Mouse (Mus musculus): ENCODE measurements around the gene Casp8. TPM values are rescaled to one million over a fixed set of nuclear protein-coding genes. Genes with fewer than 3 reads are reported as not detected.
"Not testable (repeated sequence)": the region's sequence is repeated elsewhere in the genome, so short reads cannot be mapped to it uniquely, and the experiment has no call there.

The Casp8 gene
- total RNA-seq, 2 experiments from 2014 or later: 2.5 to 3.1 TPM

GRCm38 (mm10) chr1:58890697-58891290 lies 95.6 kb downstream of the Casp8 start:
- DNase-seq; intact Hi-C loops (cut with DNase I): not testable (repeated sequence)

DNA sequence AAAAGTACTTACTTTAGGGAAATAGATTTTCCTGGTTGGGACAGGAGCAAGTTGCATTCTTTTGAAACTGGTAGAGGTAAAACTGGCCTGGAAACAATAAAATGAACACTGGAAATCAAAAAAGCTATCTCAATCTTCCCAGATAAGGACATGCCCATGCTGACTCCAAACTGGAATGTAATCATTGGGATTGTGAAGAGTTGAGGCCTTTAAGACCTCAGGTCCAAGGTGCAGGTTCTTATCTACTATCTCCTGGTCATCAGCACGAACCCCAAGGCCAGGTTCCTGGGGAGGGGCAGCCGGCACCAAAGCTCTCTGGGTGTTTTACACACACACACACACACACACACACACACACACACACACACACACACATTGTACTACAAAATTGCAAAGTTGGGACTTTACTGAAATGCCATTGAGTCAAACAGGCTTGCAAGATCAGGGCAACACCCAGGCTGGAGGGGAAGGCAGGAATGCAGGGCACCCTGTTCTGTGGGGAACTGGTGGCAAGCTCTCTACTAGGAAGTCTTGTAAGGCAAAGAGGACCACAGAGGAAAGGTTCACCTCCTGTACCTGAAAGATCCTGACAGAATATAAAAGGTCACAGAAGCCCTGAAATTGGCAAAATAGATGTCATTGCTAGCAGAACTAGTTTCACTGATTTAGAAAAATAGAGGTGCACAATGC lies 96.5 kb downstream of the Casp8 start:
- intact Hi-C loops (cut with DNase I); DNase-seq: not testable (repeated sequence)

- DNase-seq; intact Hi-C loops (cut with DNase I): not testable (repeated sequence)
Observed at GRCm38 (mm10) chr1:58892386-58892785, 97.2 kb downstream of the Casp8 start.

Other genes with a start within 250 kb of the Casp8 start
- 10 to 100 TPM in 1 of 2 experiments, 1 to 10 TPM in 1; 8.6 to 10.6 TPM for gene Fam126b, start 209.1 kb upstream of the Casp8 start, total RNA-seq (2021)
- gene Ndufb3, start 209.0 kb upstream of the Casp8 start, total RNA-seq (2021): 100 to 1,000 TPM; 154 to 170 TPM
- gene Als2cr12, start 99.4 kb upstream of the Casp8 start, total RNA-seq (2021): not detected
- 10 to 100 TPM; 34.9 to 42.3 TPM for gene Cflar, start 83.9 kb upstream of the Casp8 start, total RNA-seq (2021)
- gene Trak2, start 178.1 kb downstream of the Casp8 start, total RNA-seq (2021): 10 to 100 TPM; 68.8 to 84.1 TPM
- gene Stradb, start 178.1 kb downstream of the Casp8 start, total RNA-seq (2021): 100 to 1,000 TPM; 134 to 135 TPM

Measured in gastrocnemius, postnatal 36 days (tissue).